Mouse (Mus musculus): ENCODE measurements at regions not wholly inside any gene's neighbourhood (a gene's known extent, or its start where the extent isn't known, plus 50 kb on each side); places are given as distances from the start of the nearest gene placed in this dataset.

- ATAC-seq (ENCODE audit: insufficient number of reproducible peaks, low FRiP score, low TSS enrichment, low read depth), result no peak
- Histone ChIP-seq H3K9ac (no peak overlapping the region), H3K27me3 (no peaks in the 10 kb centered on the region), H3K9me3 (replicated peaks) (no peaks in the 10 kb centered on the region), H3K36me3 (no peaks in the 10 kb centered on the region), H3K4me3 (replicated peaks) (no peak overlapping the region), H3K4me2 (replicated peaks) (no peak overlapping the region), H3K27ac (replicated peaks) (no peak overlapping the region), H3K4me1 (no peaks in the 10 kb centered on the region)
- 83% methylated on average over 2 of the region's 2 CpGs for WGBS
These were observed 52.4 kb upstream of the Picalm start for GRCm38 (mm10) chr7:90077565-90077964.

GRCm38 (mm10) chr7:90080083-90080772 is 49.8 kb upstream of the Picalm start:
- Histone ChIP-seq H3K27me3 (no peaks in the 10 kb centered on the region), H3K9ac (no peak overlapping the region), H3K9me3 (replicated peaks) (no peaks in the 10 kb centered on the region), H3K36me3 (no peaks in the 10 kb centered on the region), H3K27ac (replicated peaks) (no peak overlapping the region), H3K4me3 (replicated peaks) (no peak overlapping the region), H3K4me2 (replicated peaks) (no peak overlapping the region), H3K4me1 (no peaks in the 10 kb centered on the region; the same call in 1 of the 2 replicates)
- ATAC-seq (ENCODE audit: insufficient number of reproducible peaks, low FRiP score, low TSS enrichment, low read depth), result no peak
- 67% methylated on average over 7 of the region's 7 CpGs for WGBS
